Mouse (Mus musculus) testis, adult 2 months (tissue): ENCODE measurements at regions not wholly inside any gene's neighbourhood (a gene's known extent, or its start where the extent isn't known, plus 50 kb on each side); places are given as distances from the start of the nearest gene placed in this dataset.

ENCODE experiments used
- CTCF ChIP-seq: fragments of 200-500 bp; IDR thresholded peaks from 2 replicates; pipeline ENCODE4 v1.5.1; 2012; ENCODE audit warnings: low read depth, mild to moderate bottlenecking, inconsistent platforms, low read length, moderate library complexity; ENCODE audit not compliant: control insufficient read depth, insufficient read depth, insufficient replicate concordance
- POLR2A ChIP-seq: fragments of 200-500 bp; IDR thresholded peaks from 2 replicates; pipeline ENCODE4 v1.6.1; 2012; ENCODE audit warnings: low read depth, mild to moderate bottlenecking, inconsistent platforms, low read length, moderate library complexity; ENCODE audit not compliant: control insufficient read depth

- TF ChIP-seq CTCF, result no peak
- no peak for TF ChIP-seq POLR2A
Measured at GRCm38 (mm10) chr1:36003592-36003991, 64.6 kb upstream of the Hs6st1 start.
